Mouse (Mus musculus) adrenal gland, postnatal 25 days (tissue): ENCODE measurements at regions not wholly inside any gene's neighbourhood (a gene's known extent, or its start where the extent isn't known, plus 50 kb on each side); places are given as distances from the start of the nearest gene placed in this dataset.

Experiments used
- DNase-seq: peaks from one replicate; pipeline ENCODE4 v3.0.0; 2021; ENCODE audit warnings: mixed read lengths

GRCm38 (mm10) chr7:135767493-135767892 is 51.3 kb upstream of the Mki67 start:
- no peak for DNase-seq

- DNase-seq = no peak
Measured at GRCm38 (mm10) chr7:135768064-135768463, 51.9 kb upstream of the Mki67 start.

GRCm38 (mm10) chr7:135768592-135768991 is 52.4 kb upstream of the Mki67 start:
- DNase-seq = peak; percentile 89

- DNase-seq = no peak
Measured at GRCm38 (mm10) chr7:135769082-135769673, 53.0 kb upstream of the Mki67 start.

- no peak for DNase-seq
Measured at GRCm38 (mm10) chr7:135770051-135770450, 53.9 kb upstream of the Mki67 start.

- no peak for DNase-seq
Measured at GRCm38 (mm10) chr7:135775832-135776433, 59.8 kb upstream of the Mki67 start.

- DNase-seq = no peak
Measured at GRCm38 (mm10) chr7:135790167-135790566, 74.0 kb upstream of the Mki67 start.

- peak; percentile 73 for DNase-seq
Measured at GRCm38 (mm10) chr7:135790978-135791377, 74.8 kb upstream of the Mki67 start.

- no peak for DNase-seq
Measured at GRCm38 (mm10) chr7:135791953-135792690, 76.0 kb upstream of the Mki67 start.

GRCm38 (mm10) chr7:135792918-135793317 is 76.8 kb upstream of the Mki67 start:
- DNase-seq = peak; percentile 11

- no peak for DNase-seq
Measured at GRCm38 (mm10) chr7:135794238-135794637, 78.1 kb upstream of the Mki67 start.

GRCm38 (mm10) chr7:135794679-135795078 is 78.5 kb upstream of the Mki67 start:
- DNase-seq = no peak

GRCm38 (mm10) chr7:135798441-135798840 is 82.3 kb upstream of the Mki67 start:
- DNase-seq = no peak

GRCm38 (mm10) chr7:135802598-135803121 is 86.5 kb upstream of the Mki67 start:
- DNase-seq = no peak

- no peak for DNase-seq
Measured at GRCm38 (mm10) chr7:135804730-135805129, 88.6 kb upstream of the Mki67 start.

GRCm38 (mm10) chr7:135806139-135806538 is 90.0 kb upstream of the Mki67 start:
- no peak for DNase-seq

- DNase-seq = no peak
Measured at GRCm38 (mm10) chr7:135806673-135807072, 90.5 kb upstream of the Mki67 start.

- no peak for DNase-seq
Measured at GRCm38 (mm10) chr7:135809167-135809566, 93.0 kb upstream of the Mki67 start.

- no peak for DNase-seq
Measured at GRCm38 (mm10) chr7:135809751-135810379, 93.7 kb upstream of the Mki67 start.

- DNase-seq = no peak
Measured at GRCm38 (mm10) chr7:135810971-135811370, 94.8 kb upstream of the Mki67 start.

- DNase-seq = no peak
Measured at GRCm38 (mm10) chr7:135813616-135814015, 97.5 kb upstream of the Mki67 start.

- DNase-seq = no peak
Measured at GRCm38 (mm10) chr7:135816191-135816590, 100.0 kb upstream of the Mki67 start.

- DNase-seq = no peak
Measured at GRCm38 (mm10) chr7:135817868-135818267, 101.7 kb upstream of the Mki67 start.
